Mouse (Mus musculus) spleen, adult 2 months (tissue): Measurements from ENCODE around the gene Lgals1.

Experiments
- CTCF ChIP-seq: fragments of 200-500 bp; IDR thresholded peaks from 2 replicates; pipeline ENCODE4 v1.5.1; 2011; ENCODE audit warnings: mild to moderate bottlenecking, inconsistent platforms; ENCODE audit not compliant: insufficient read depth, insufficient read length, insufficient replicate concordance; ENCODE audit errors: extremely low read depth
- POLR2A ChIP-seq: fragments of 200-500 bp; IDR thresholded peaks from 2 replicates; pipeline ENCODE4 v1.6.1; 2011; ENCODE audit warnings: low read depth, low read length, inconsistent platforms

GRCm38 (mm10) chr15:78925129-78925528, 1.4 kb upstream of the Lgals1 start:
- no peak for TF ChIP-seq POLR2A
- no peak for TF ChIP-seq CTCF
